ENCODE assay signal across 8 mouse cellular contexts in the genomic region with DNA sequence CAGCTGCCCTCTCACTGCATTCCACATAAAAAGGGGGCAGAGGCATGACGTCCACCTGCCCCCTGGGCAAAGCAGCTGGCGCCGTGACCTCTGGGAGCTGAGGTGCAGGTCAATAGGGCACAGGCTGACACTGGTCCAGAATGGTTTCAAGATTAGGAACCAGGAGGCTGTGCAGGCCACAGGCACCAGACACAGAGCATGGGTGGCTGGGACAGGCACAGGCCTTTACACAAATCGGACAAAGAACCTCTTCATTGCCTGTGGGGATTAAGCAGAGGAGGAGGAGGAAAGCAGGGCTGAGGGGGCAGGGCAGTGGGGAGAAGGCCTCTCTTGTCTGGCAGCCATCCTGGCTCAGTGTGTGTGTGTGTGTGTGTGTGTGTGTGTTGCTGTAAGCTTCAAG. TPM values are rescaled to one million over a fixed set of nuclear protein-coding genes. Genes with fewer than 3 reads are reported as not detected.
A peak's percentile ranks its signal among the peaks of the same experiment; 100 is the strongest.
DNase-seq lines count a peak whose midpoint lies in the region; ATAC-seq lines count a peak whose summit lies in the region.
"Had no signal": no experiment of that assay in that cellular context is flagged by ENCODE, and none has a peak within 500 bp of the region (broad histone marks: within the 10 kb centered on the region; RNA-seq: fewer than 3 reads in every experiment).

No protein-coding gene starts in this region.

- no peaks in the 10 kb centered on the region for H3K27me3 ChIP-seq in forebrain, embryonic 15.5 days

- H3K4me3 ChIP-seq in forebrain, embryonic 15.5 days: no peak overlapping the region

- intact Hi-C loops in left cerebral cortex, postnatal 25 days (cut with DNase I): no loop called here

- ATAC-seq in forebrain, embryonic 15.5 days (replicated peaks): 0 out of 2 replicates have a peak, but pooled peaks have one; percentile 29

- H3K4me2 ChIP-seq in forebrain, embryonic 15.5 days (replicated peaks): no peak overlapping the region

- no peaks in the 10 kb centered on the region for H3K4me1 ChIP-seq in forebrain, embryonic 15.5 days

- no peaks in the 10 kb centered on the region for H3K36me3 ChIP-seq in forebrain, embryonic 15.5 days

- 17% methylated on average over 4 of the region's 4 CpGs for WGBS in forebrain, embryonic 15.5 days

- H3K9ac ChIP-seq in forebrain, embryonic 15.5 days (replicated peaks): no peak overlapping the region

- H3K9me3 ChIP-seq in forebrain, embryonic 15.5 days: no peaks in the 10 kb centered on the region

- DNase-seq in retina, postnatal 1 day: peak; percentile 23
- no peak for DNase-seq in retina, embryonic 14.5 days (ENCODE audit: low spot score)
- peak; percentile 7 to 34 for DNase-seq in left cerebral cortex, postnatal 25 days (ENCODE audit: low spot score in 2 of 2)
- peak; percentile 22 for DNase-seq in right cerebral cortex, postnatal 4 days
- no peak for DNase-seq in urinary bladder, postnatal 25 days (ENCODE audit: low spot score)
- DNase-seq in adipocyte (ENCODE audit: low spot score): no peak
- DNase-seq: gastrocnemius, postnatal 25 days had no signal

- H3K27ac ChIP-seq in forebrain, embryonic 15.5 days (replicated peaks): no peak overlapping the region

RNA-seq across cellular contexts. Expression of a gene that starts 5.8 kb away (rescaled TPM):
- 15.0 and 15.4 TPM in 2 replicates for polyA plus RNA-seq in forebrain, embryonic 15.5 days (2015; fragmentation: Nextera tagmentation; extraction: Ambion mirVana)
- total RNA-seq in left cerebral cortex, postnatal 25 days (2021): 1 to 10 TPM; 4.3 to 4.7 TPM

RNA-seq across cellular contexts. Expression of a gene that starts 37.5 kb away (rescaled TPM):
- polyA plus RNA-seq in forebrain, embryonic 15.5 days (2015; fragmentation: Nextera tagmentation; extraction: Ambion mirVana): 3.3 TPM in 2 replicates
- under 1 TPM; 0.18 to 0.37 TPM for total RNA-seq in left cerebral cortex, postnatal 25 days (2021)

Comparison
In these comparisons a context has a peak if more than half of its experiments do, and no peak if none do; other contexts are left out.
1. DNase-seq: peak in retina, postnatal 1 day (single experiment), left cerebral cortex, postnatal 25 days (2 of 2) and right cerebral cortex, postnatal 4 days (single experiment); none in retina, embryonic 14.5 days (single experiment), urinary bladder, postnatal 25 days (single experiment) and adipocyte (single experiment).